Comparison of ENCODE assay signal across 8 mouse cellular contexts in genomic region chr10:89383462-89383861, GRCm38 (mm10). TPM values are rescaled to one million over a fixed set of nuclear protein-coding genes. Genes with fewer than 3 reads are reported as not detected.
DNase-seq lines count a peak whose midpoint lies in the region; ATAC-seq and TF ChIP-seq lines count a peak whose summit lies in the region.

No protein-coding gene starts in this region.

- no peak for TF ChIP-seq POLR2A in ES-Bruce4 (IDR thresholded peaks at IDR 0.05; ENCODE audit: insufficient read depth, low read length)

- intact Hi-C loops in heart, postnatal 36 days (cut with DNase I) = loop anchor here (1.0 kb wide), 1 partner anchor 56 kb away; no protein-coding TSS in a partner anchor

- no peak overlapping the region for H3K27ac ChIP-seq in ES-Bruce4 (ENCODE audit: insufficient read depth, low read length)
- no peak overlapping the region for H3K27ac ChIP-seq in forebrain, embryonic 14.5 days (ENCODE audit: low read depth, low read length)
- no peak overlapping the region for H3K27ac ChIP-seq in lung, embryonic 14.5 days (ENCODE audit: low read depth)

- peak; percentile 86 for ATAC-seq in forebrain, embryonic 14.5 days
- ATAC-seq in lung, embryonic 14.5 days (ENCODE audit: insufficient read depth) = peak; percentile 85; the same call in 1 of the 2 replicates

- DNase-seq in c-Kit-negative CD71-positive TER-119-positive erythroid progenitor cells, embryonic 14.5 days (ENCODE audit: low read depth, low spot score) = peak; percentile 41
- DNase-seq in forebrain, embryonic 14.5 days (ENCODE audit: low spot score) = peak; percentile 86
- peak; percentile 74 to 78 for DNase-seq in heart, postnatal 36 days
- peak; percentile 39 for DNase-seq in large intestine, adult 2 months (ENCODE audit: low read depth, low spot score)
- DNase-seq in lung, embryonic 14.5 days = peak; percentile 90
- peak; percentile 67 for DNase-seq in ovary, postnatal 14 days (ENCODE audit: low spot score)
- DNase-seq in thymus, postnatal 25 days = peak; percentile 76

- no peaks in the 10 kb centered on the region for H3K36me3 ChIP-seq in ES-Bruce4 (ENCODE audit: control insufficient read depth, insufficient read depth, low read length, poor library complexity, severe bottlenecking)
- H3K36me3 ChIP-seq in forebrain, embryonic 14.5 days (ENCODE audit: control insufficient read depth, insufficient read depth, low read length) = no peaks in the 10 kb centered on the region
- no peaks in the 10 kb centered on the region for H3K36me3 ChIP-seq in lung, embryonic 14.5 days (ENCODE audit: insufficient read depth)

- 8% methylated on average over 5 of the region's 5 CpGs for WGBS in forebrain, embryonic 14.5 days
- 8% methylated on average over 5 of the region's 5 CpGs for WGBS in large intestine, adult 2 months
- WGBS in lung, embryonic 14.5 days = 4% methylated on average over 5 of the region's 5 CpGs

- H3K9me3 ChIP-seq in ES-Bruce4 (replicated peaks; ENCODE audit: control insufficient read depth, insufficient read depth, low read length, poor library complexity, severe bottlenecking) = no peaks in the 10 kb centered on the region
- H3K9me3 ChIP-seq in forebrain, embryonic 14.5 days (replicated peaks; ENCODE audit: control insufficient read depth, low read length) = no peaks in the 10 kb centered on the region
- no peaks in the 10 kb centered on the region for H3K9me3 ChIP-seq in lung, embryonic 14.5 days (ENCODE audit: low read depth, low read length)

- peak; percentile 95 for TF ChIP-seq CTCF in ES-Bruce4 (IDR thresholded peaks at IDR 0.05; ENCODE audit: low read depth, low read length)
- TF ChIP-seq CTCF in lung, embryonic 14.5 days (IDR thresholded peaks at IDR 0.05; ENCODE audit: low read depth) = peak; percentile 88

- H3K4me2 ChIP-seq in forebrain, embryonic 14.5 days (ENCODE audit: low read length) = no peak overlapping the region
- H3K4me2 ChIP-seq in lung, embryonic 14.5 days = no peak overlapping the region

- H3K9ac ChIP-seq in ES-Bruce4 (ENCODE audit: low read depth, poor library complexity, severe bottlenecking) = no peak overlapping the region
- H3K9ac ChIP-seq in forebrain, embryonic 14.5 days (ENCODE audit: low read length) = no peak overlapping the region
- H3K9ac ChIP-seq in lung, embryonic 14.5 days = no peak overlapping the region

- H3K4me1 ChIP-seq in ES-Bruce4 (ENCODE audit: control insufficient read depth, insufficient read depth, low read length) = no peaks in the 10 kb centered on the region
- no peaks in the 10 kb centered on the region for H3K4me1 ChIP-seq in forebrain, embryonic 14.5 days (ENCODE audit: control insufficient read depth, insufficient read depth, low read length)
- no peaks in the 10 kb centered on the region for H3K4me1 ChIP-seq in lung, embryonic 14.5 days (ENCODE audit: insufficient read depth)

- no peaks in the 10 kb centered on the region for H3K27me3 ChIP-seq in ES-Bruce4 (ENCODE audit: control insufficient read depth, insufficient read depth, low read length, poor library complexity, severe bottlenecking)
- H3K27me3 ChIP-seq in forebrain, embryonic 14.5 days (replicated peaks; ENCODE audit: control insufficient read depth, insufficient read depth, low read length) = no peaks in the 10 kb centered on the region
- no peaks in the 10 kb centered on the region for H3K27me3 ChIP-seq in lung, embryonic 14.5 days (ENCODE audit: insufficient read depth, low read length)

- TF ChIP-seq EP300 in ES-Bruce4 (IDR thresholded peaks at IDR 0.05; ENCODE audit: insufficient read depth, low read depth, low read length) = no peak

- no peak overlapping the region for H3K4me3 ChIP-seq in ES-Bruce4 (ENCODE audit: low read depth, low read length)
- no peak overlapping the region for H3K4me3 ChIP-seq in forebrain, embryonic 14.5 days (ENCODE audit: low read depth, low read length)
- no peak overlapping the region for H3K4me3 ChIP-seq in lung, embryonic 14.5 days (ENCODE audit: low read depth, low read length)

RNA-seq across cellular contexts. Expression of gene Ano4, which starts 38.9 kb away (rescaled TPM):
- not detected in 2 replicates for polyA plus RNA-seq in ES-Bruce4 (2011; ENCODE audit: insufficient read depth, insufficient read length, low read depth, missing spikeins)
- polyA plus RNA-seq in forebrain, embryonic 14.5 days (2014; fragmentation: Nextera tagmentation; extraction: Ambion mirVana) = 4.7 and 5.9 TPM in 2 replicates
- total RNA-seq in heart, postnatal 36 days (2021) = 1 to 10 TPM; 6.0 to 6.1 TPM
- polyA plus RNA-seq in large intestine, adult 2 months (2012; rRNA removed) = 0.03 and 0.05 TPM in 2 replicates
- 0.99 and 1.5 TPM in 2 replicates for polyA plus RNA-seq in lung, embryonic 14.5 days (2014; fragmentation: Nextera tagmentation; extraction: Ambion mirVana)

Comparison
In these comparisons a context has a peak if more than half of its experiments do, and no peak if none do; other contexts are left out.
1. DNase-seq: peak in every context shown above with its lines; median percentile 90 in lung, embryonic 14.5 days; 86 in forebrain, embryonic 14.5 days; 76 in heart, postnatal 36 days; 76 in thymus, postnatal 25 days; 67 in ovary, postnatal 14 days; 41 in c-Kit-negative CD71-positive TER-119-positive erythroid progenitor cells, embryonic 14.5 days; 39 in large intestine, adult 2 months.